Mouse (Mus musculus) G1E (cell line): ENCODE data around the gene Adcy9.

Experiments used
- CTCF ChIP-seq: IDR thresholded peaks from 2 replicates; pipeline ENCODE4 v1.5.1; 2012; ENCODE audit warnings: low read depth, low read length, inconsistent platforms, mixed read lengths
- GATA1 ChIP-seq: IDR thresholded peaks from 2 replicates; pipeline ENCODE4 v1.6.1; 2012; ENCODE audit warnings: borderline replicate concordance, low read length, inconsistent platforms, mixed read lengths
- GATA2 ChIP-seq: IDR thresholded peaks from 2 replicates; pipeline ENCODE4 v1.6.1; 2012; ENCODE audit warnings: low read depth, low read length, inconsistent platforms, borderline replicate concordance
- TAL1 ChIP-seq: conservative IDR thresholded peaks from 2 replicates; pipeline ENCODE4 v1.6.1; 2012; ENCODE audit warnings: low read depth, low read length, inconsistent platforms, mixed read lengths

DNA sequence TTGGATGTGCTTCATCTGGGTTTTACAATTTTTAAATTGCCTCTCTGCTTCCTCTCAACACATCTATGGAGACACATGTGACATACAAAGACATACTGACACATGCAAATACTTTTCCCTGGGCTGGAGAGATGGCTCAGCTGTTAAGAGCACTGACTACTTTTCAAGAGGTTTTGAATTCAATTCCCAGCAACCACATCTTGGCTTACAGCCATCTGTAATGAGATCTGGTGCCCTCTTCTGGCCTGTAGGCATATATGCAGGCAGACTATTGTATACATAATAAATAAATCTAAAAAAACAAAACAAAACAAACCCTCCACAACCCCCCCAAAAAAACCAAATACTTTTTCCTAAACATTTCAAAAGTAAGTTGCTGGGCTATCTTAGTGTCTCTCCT is 130.8 kb downstream of the Adcy9 start:
- TF ChIP-seq GATA1 (no peak), CTCF (no peak), TAL1 (no peak), GATA2 (no peak)
